Mouse (Mus musculus): ENCODE measurements around the gene Fbxo9.

- TF ChIP-seq POLR2A (IDR thresholded peaks at IDR 0.05; ENCODE audit: insufficient read depth, low read length) (no peak), CTCF (IDR thresholded peaks at IDR 0.05; ENCODE audit: low read depth, low read length) (no peak)
Measured at GRCm38 (mm10) chr9:78109656-78110055, 791 bp upstream of the Fbxo9 start.
